Comparison of ENCODE assay signal across 9 mouse cellular contexts in the genomic region with DNA sequence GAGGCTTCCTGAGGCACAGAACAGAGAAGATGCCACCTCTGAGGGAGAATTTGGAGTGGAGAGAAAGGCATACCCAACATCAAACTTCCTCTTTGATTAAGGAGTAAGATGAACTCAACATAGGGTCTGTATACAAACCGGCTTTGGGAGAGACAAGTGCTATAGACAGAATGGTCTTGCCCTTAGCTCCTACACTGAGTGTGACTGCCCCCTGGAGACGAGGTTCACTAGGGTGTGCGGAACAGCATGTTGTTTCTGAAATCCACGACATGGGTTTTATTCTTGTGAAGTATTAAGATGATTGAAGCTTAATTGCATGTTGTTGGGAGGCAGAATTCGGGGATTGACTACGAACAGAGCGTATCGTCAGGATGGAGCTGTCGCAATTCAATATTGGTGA.
DNase-seq lines count a peak whose midpoint lies in the region; ATAC-seq lines count a peak whose summit lies in the region.
"Had no signal": no experiment of that assay in that cellular context is flagged by ENCODE, and none has a peak within 500 bp of the region (broad histone marks: within the 10 kb centered on the region; RNA-seq: fewer than 3 reads in every experiment).

No protein-coding gene starts in this region.

- no peak overlapping the region for H3K27ac ChIP-seq in heart, embryonic 11.5 days (ENCODE audit: low read depth, low read length)
- H3K27ac ChIP-seq: midbrain, embryonic 12.5 days had no signal

- no peaks in the 10 kb centered on the region for H3K9me3 ChIP-seq in heart, embryonic 11.5 days (replicated peaks; ENCODE audit: control insufficient read depth, low read length)
- H3K9me3 ChIP-seq: midbrain, embryonic 12.5 days had no signal

- 76% methylated on average over 9 of the region's 9 CpGs for WGBS in heart, embryonic 11.5 days (ENCODE audit: insufficient replicate concordance)

- ATAC-seq in heart, embryonic 11.5 days (replicated peaks; ENCODE audit: insufficient number of reproducible peaks, low FRiP score, low TSS enrichment): no peak
- peak; percentile 60 for ATAC-seq in granulocyte monocyte progenitor cell, adult 5-6 weeks (replicated peaks; ENCODE audit: poor library complexity, severe bottlenecking)

- H3K27me3 ChIP-seq in heart, embryonic 11.5 days (ENCODE audit: control insufficient read depth, insufficient read depth, low read length): no peaks in the 10 kb centered on the region
- H3K27me3 ChIP-seq: midbrain, embryonic 12.5 days had no signal

- peak; percentile 39 to 72 for DNase-seq in heart, adult 18-20 months
- DNase-seq in 416B (ENCODE audit: low read depth): peak; percentile 66
- peak; percentile 73 for DNase-seq in adrenal gland, adult 2 months
- peak; percentile 12 for DNase-seq in left cerebral cortex, postnatal 4 days
- DNase-seq in skeletal muscle tissue, adult 2 months (ENCODE audit: low read depth, low spot score): peak; percentile 36
- no peak for DNase-seq in cerebellum, adult 8-10 months

- H3K4me2 ChIP-seq in heart, embryonic 11.5 days: no peak overlapping the region
- H3K4me2 ChIP-seq: midbrain, embryonic 12.5 days had no signal

- intact Hi-C loops in left cerebral cortex, postnatal 4 days (cut with DNase I): no loop called here

- no peaks in the 10 kb centered on the region for H3K36me3 ChIP-seq in heart, embryonic 11.5 days (ENCODE audit: control insufficient read depth, insufficient read depth, low read length)
- H3K36me3 ChIP-seq: midbrain, embryonic 12.5 days had no signal

- H3K9ac ChIP-seq in heart, embryonic 11.5 days (ENCODE audit: low read depth, low read length): no peak overlapping the region
- H3K9ac ChIP-seq: midbrain, embryonic 12.5 days had no signal

- H3K4me3 ChIP-seq in heart, embryonic 11.5 days (ENCODE audit: low read depth, low read length): no peak overlapping the region
- H3K4me3 ChIP-seq: midbrain, embryonic 12.5 days had no signal

- H3K4me1 ChIP-seq in heart, embryonic 11.5 days (ENCODE audit: control insufficient read depth, insufficient read depth, low read length): no peaks in the 10 kb centered on the region
- H3K4me1 ChIP-seq: midbrain, embryonic 12.5 days had no signal
